Mouse (Mus musculus): ENCODE data around the gene Map3k4. TPM values are rescaled to one million over a fixed set of nuclear protein-coding genes. Genes with fewer than 3 reads are reported as not detected.
"Not testable (repeated sequence)": the region's sequence is repeated elsewhere in the genome, so short reads cannot be mapped to it uniquely, and the experiment has no call there.

Map3k4 gene
- polyA plus RNA-seq, 1 experiment from 2014 or later, result 28.4 TPM

DNA sequence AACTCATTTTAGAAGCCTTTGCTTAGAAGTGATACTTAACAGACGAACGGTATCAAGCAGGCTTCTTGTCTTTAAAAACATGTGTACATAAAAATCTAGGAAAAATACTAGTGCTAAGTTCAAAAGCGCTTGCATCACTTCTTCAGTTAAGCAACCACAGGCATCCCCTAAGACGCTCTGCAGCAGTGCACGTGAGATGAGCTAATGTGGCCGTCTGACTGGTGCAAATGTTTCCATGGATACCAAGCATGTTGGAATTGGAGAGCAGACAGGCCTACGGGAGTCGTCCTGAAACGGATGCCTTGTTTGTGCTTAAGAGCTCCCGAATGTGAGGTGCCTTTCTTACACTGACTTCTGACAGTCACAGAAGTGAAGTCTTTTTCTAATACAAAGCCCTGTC is 27.9 kb downstream of the Map3k4 start:
- Histone ChIP-seq H3K9me3 (ENCODE audit: control insufficient read depth, low read length) (peaks cover 2% of the 10 kb centered on the region; the same call in 1 of the 2 replicates), H3K27me3 (replicated peaks; ENCODE audit: control insufficient read depth, insufficient read depth, low read length) (no peaks in the 10 kb centered on the region), H3K9ac (ENCODE audit: low read depth, low read length) (no peak overlapping the region), H3K27ac (ENCODE audit: low read depth, low read length) (no peak overlapping the region), H3K4me2 (no peak overlapping the region), H3K4me3 (ENCODE audit: low read depth, low read length) (no peak overlapping the region), H3K36me3 (ENCODE audit: control insufficient read depth, insufficient read depth, low read length) (no peaks in the 10 kb centered on the region), H3K4me1 (replicated peaks; ENCODE audit: control insufficient read depth, insufficient read depth, low read length) (no peaks in the 10 kb centered on the region)
- 74% methylated on average over 10 of the region's 10 CpGs for WGBS
- ATAC-seq (replicated peaks; ENCODE audit: low FRiP score) (no peak), DNase-seq (ENCODE audit: low spot score) (no peak)

GRCm38 (mm10) chr17:12289836-12290235 is 28.8 kb downstream of the Map3k4 start:
- H3K9me3 ChIP-seq (ENCODE audit: control insufficient read depth, low read length); DNase-seq (ENCODE audit: low spot score); H3K9ac ChIP-seq (ENCODE audit: low read depth, low read length); H3K4me2 ChIP-seq; H3K27ac ChIP-seq (ENCODE audit: low read depth, low read length); ATAC-seq (replicated peaks; ENCODE audit: low FRiP score); H3K4me3 ChIP-seq (ENCODE audit: low read depth, low read length); H3K4me1 ChIP-seq (replicated peaks; ENCODE audit: control insufficient read depth, insufficient read depth, low read length); H3K27me3 ChIP-seq (replicated peaks; ENCODE audit: control insufficient read depth, insufficient read depth, low read length); H3K36me3 ChIP-seq (ENCODE audit: control insufficient read depth, insufficient read depth, low read length): not testable (repeated sequence)
- 79% methylated on average over 1 of the region's 1 CpGs for WGBS

- Histone ChIP-seq H3K4me3 (ENCODE audit: low read depth, low read length) (no peak overlapping the region), H3K9ac (ENCODE audit: low read depth, low read length) (no peak overlapping the region), H3K4me1 (replicated peaks; ENCODE audit: control insufficient read depth, insufficient read depth, low read length) (no peaks in the 10 kb centered on the region), H3K36me3 (ENCODE audit: control insufficient read depth, insufficient read depth, low read length) (no peaks in the 10 kb centered on the region), H3K4me2 (no peak overlapping the region), H3K27me3 (replicated peaks; ENCODE audit: control insufficient read depth, insufficient read depth, low read length) (no peaks in the 10 kb centered on the region), H3K9me3 (ENCODE audit: control insufficient read depth, low read length) (peaks cover 2% of the 10 kb centered on the region; the same call in 1 of the 2 replicates), H3K27ac (ENCODE audit: low read depth, low read length) (no peak overlapping the region)
- DNase-seq (ENCODE audit: low spot score), result no peak
- WGBS, result 91% methylated on average over 4 of the region's 4 CpGs
- no peak for ATAC-seq (replicated peaks; ENCODE audit: low FRiP score)
Observed at GRCm38 (mm10) chr17:12288871-12289270, 29.7 kb downstream of the Map3k4 start.

- H3K27ac ChIP-seq (ENCODE audit: low read depth, low read length), result no peak overlapping the region
Observed at GRCm38 (mm10) chr17:12279810-12280209, 38.8 kb downstream of the Map3k4 start.

DNA sequence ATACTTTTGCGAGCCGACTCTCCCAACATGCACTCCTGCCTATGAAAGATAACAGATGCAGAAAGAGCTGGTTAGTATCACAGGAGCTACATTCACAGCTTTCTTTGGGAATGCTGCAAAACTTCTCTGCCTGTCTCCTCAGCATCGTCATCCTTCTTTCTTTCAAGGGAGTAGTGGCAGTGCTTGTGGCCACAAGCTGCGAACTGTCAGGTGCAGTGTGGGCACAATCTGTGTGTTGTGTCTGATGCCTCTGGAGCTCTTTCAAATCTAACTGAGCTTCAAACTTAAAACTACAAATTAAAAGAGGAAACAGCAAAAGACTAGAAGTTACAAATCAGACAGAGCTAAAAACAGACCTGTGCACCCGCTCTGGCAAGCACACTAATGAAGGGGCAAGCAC is 40.5 kb downstream of the Map3k4 start:
- Histone ChIP-seq H3K27me3 (replicated peaks; ENCODE audit: control insufficient read depth, insufficient read depth, low read length) (no peaks in the 10 kb centered on the region), H3K4me2 (no peak overlapping the region), H3K9ac (ENCODE audit: low read depth, low read length) (no peak overlapping the region), H3K36me3 (ENCODE audit: control insufficient read depth, insufficient read depth, low read length) (peaks cover 9% of the 10 kb centered on the region; the same call in 1 of the 2 replicates), H3K4me3 (ENCODE audit: low read depth, low read length) (no peak overlapping the region), H3K27ac (ENCODE audit: low read depth, low read length) (no peak overlapping the region), H3K4me1 (replicated peaks; ENCODE audit: control insufficient read depth, insufficient read depth, low read length) (peaks cover 4% of the 10 kb centered on the region; the same call in 1 of the 2 replicates), H3K9me3 (ENCODE audit: control insufficient read depth, low read length) (0 out of 2 replicates have a peak, but pooled peaks cover 2% of the 10 kb centered on the region)
- 87% methylated on average over 5 of the region's 5 CpGs for WGBS
- no peak for ATAC-seq (replicated peaks; ENCODE audit: low FRiP score)
- DNase-seq (ENCODE audit: low spot score), result no peak

More at GRCm38 (mm10) chr17:12279810-12280209, 38.8 kb downstream of the Map3k4 start:
- Histone ChIP-seq H3K4me2 (no peak overlapping the region), H3K9ac (ENCODE audit: low read depth, low read length) (no peak overlapping the region), H3K27me3 (replicated peaks; ENCODE audit: control insufficient read depth, insufficient read depth, low read length) (no peaks in the 10 kb centered on the region), H3K9me3 (ENCODE audit: control insufficient read depth, low read length) (0 out of 2 replicates have a peak, but pooled peaks cover 6% of the 10 kb centered on the region), H3K4me1 (replicated peaks; ENCODE audit: control insufficient read depth, insufficient read depth, low read length) (peaks cover 4% of the 10 kb centered on the region; the same call in 1 of the 2 replicates), H3K4me3 (ENCODE audit: low read depth, low read length) (no peak overlapping the region), H3K36me3 (ENCODE audit: control insufficient read depth, insufficient read depth, low read length) (peaks cover 9% of the 10 kb centered on the region; the same call in 1 of the 2 replicates)
- ATAC-seq (replicated peaks; ENCODE audit: low FRiP score), result no peak
- 53% methylated on average over 10 of the region's 10 CpGs for WGBS
- DNase-seq (ENCODE audit: low spot score), result no peak

- no peak overlapping the region for H3K27ac ChIP-seq (ENCODE audit: low read depth, low read length)
- H3K9me3 ChIP-seq (ENCODE audit: control insufficient read depth, low read length), result no peaks in the 10 kb centered on the region
- no peak for DNase-seq (ENCODE audit: low spot score)
- peaks cover 4% of the 10 kb centered on the region; the same call in 1 of the 2 replicates for H3K4me1 ChIP-seq (replicated peaks; ENCODE audit: control insufficient read depth, insufficient read depth, low read length)
- H3K4me3 ChIP-seq (ENCODE audit: low read depth, low read length), result no peak overlapping the region
- no peak overlapping the region for H3K9ac ChIP-seq (ENCODE audit: low read depth, low read length)
- WGBS, result 85% methylated on average over 4 of the region's 4 CpGs
- H3K36me3 ChIP-seq (ENCODE audit: control insufficient read depth, insufficient read depth, low read length), result peaks cover 9% of the 10 kb centered on the region; the same call in 1 of the 2 replicates
- no peak overlapping the region for H3K4me2 ChIP-seq
- no peaks in the 10 kb centered on the region for H3K27me3 ChIP-seq (replicated peaks; ENCODE audit: control insufficient read depth, insufficient read depth, low read length)
- ATAC-seq (replicated peaks; ENCODE audit: low FRiP score), result no peak
Observed at GRCm38 (mm10) chr17:12277297-12277696, 41.3 kb downstream of the Map3k4 start.

DNA sequence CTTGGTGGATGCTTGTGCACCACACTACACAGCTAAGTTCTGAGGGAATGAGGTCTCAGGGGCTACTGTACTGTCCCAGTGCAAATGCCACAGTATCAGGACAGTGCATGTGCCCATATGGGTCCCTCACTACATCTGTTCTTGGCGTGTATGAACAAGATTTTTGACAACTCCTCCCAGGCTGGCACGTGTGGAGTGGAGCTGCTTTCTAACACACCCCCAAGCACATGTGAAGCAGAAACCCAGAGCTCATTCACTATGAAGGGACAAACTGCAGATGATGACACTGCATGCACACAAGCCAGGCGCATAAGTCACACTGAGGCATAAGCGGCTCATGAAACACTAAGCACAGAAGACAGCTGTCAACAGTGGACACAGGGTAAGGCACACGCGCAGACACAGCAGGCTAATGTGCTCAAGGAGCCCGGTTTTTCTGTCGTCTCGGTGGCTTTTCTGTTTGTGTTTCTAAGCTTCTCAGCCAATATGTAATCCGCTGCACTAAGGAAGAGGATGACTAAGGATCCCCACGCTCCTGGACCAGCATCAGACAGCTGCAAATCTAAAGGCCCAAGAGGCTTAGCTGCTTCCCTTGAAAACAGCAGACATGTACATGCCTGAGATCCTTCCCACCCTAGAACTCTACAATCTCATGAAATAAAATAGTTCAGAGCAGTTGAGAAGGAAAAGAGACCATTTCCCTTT is 41.9 kb downstream of the Map3k4 start:
- H3K27me3 ChIP-seq (replicated peaks; ENCODE audit: control insufficient read depth, insufficient read depth, low read length), result no peaks in the 10 kb centered on the region
- DNase-seq (ENCODE audit: low spot score) (no peak), ATAC-seq (replicated peaks; ENCODE audit: low FRiP score) (no peak)
- no peak overlapping the region for H3K4me3 ChIP-seq (ENCODE audit: low read depth, low read length)
- peaks cover 4% of the 10 kb centered on the region; the same call in 1 of the 2 replicates for H3K4me1 ChIP-seq (replicated peaks; ENCODE audit: control insufficient read depth, insufficient read depth, low read length)
- 93% methylated on average over 11 of the region's 11 CpGs for WGBS
- no peaks in the 10 kb centered on the region for H3K9me3 ChIP-seq (ENCODE audit: control insufficient read depth, low read length)
- H3K27ac ChIP-seq (ENCODE audit: low read depth, low read length), result no peak overlapping the region
- no peak overlapping the region for H3K4me2 ChIP-seq
- peaks cover 11% of the 10 kb centered on the region for H3K36me3 ChIP-seq (ENCODE audit: control insufficient read depth, insufficient read depth, low read length)
- H3K9ac ChIP-seq (ENCODE audit: low read depth, low read length), result no peak overlapping the region

- Histone ChIP-seq H3K4me1 (replicated peaks; ENCODE audit: control insufficient read depth, insufficient read depth, low read length) (peaks cover 4% of the 10 kb centered on the region; the same call in 1 of the 2 replicates), H3K27ac (ENCODE audit: low read depth, low read length) (no peak overlapping the region), H3K9ac (ENCODE audit: low read depth, low read length) (no peak overlapping the region), H3K27me3 (replicated peaks; ENCODE audit: control insufficient read depth, insufficient read depth, low read length) (no peaks in the 10 kb centered on the region), H3K36me3 (ENCODE audit: control insufficient read depth, insufficient read depth, low read length) (peaks cover 20% of the 10 kb centered on the region), H3K9me3 (ENCODE audit: control insufficient read depth, low read length) (no peaks in the 10 kb centered on the region), H3K4me2 (no peak overlapping the region), H3K4me3 (ENCODE audit: low read depth, low read length) (no peak overlapping the region)
- no peak for DNase-seq (ENCODE audit: low spot score)
- no peak for ATAC-seq (replicated peaks; ENCODE audit: low FRiP score)
- WGBS, result 86% methylated on average over 9 of the region's 9 CpGs
Observed at GRCm38 (mm10) chr17:12275756-12276155, 42.8 kb downstream of the Map3k4 start.

- Histone ChIP-seq H3K4me3 (ENCODE audit: low read depth, low read length) (no peak overlapping the region), H3K27me3 (replicated peaks; ENCODE audit: control insufficient read depth, insufficient read depth, low read length) (no peaks in the 10 kb centered on the region), H3K4me1 (replicated peaks; ENCODE audit: control insufficient read depth, insufficient read depth, low read length) (no peaks in the 10 kb centered on the region), H3K27ac (ENCODE audit: low read depth, low read length) (no peak overlapping the region), H3K9ac (ENCODE audit: low read depth, low read length) (no peak overlapping the region), H3K9me3 (ENCODE audit: control insufficient read depth, low read length) (no peaks in the 10 kb centered on the region), H3K36me3 (ENCODE audit: control insufficient read depth, insufficient read depth, low read length) (peaks cover 21% of the 10 kb centered on the region), H3K4me2 (no peak overlapping the region)
- 82% methylated on average over 5 of the region's 5 CpGs for WGBS
- ATAC-seq (replicated peaks; ENCODE audit: low FRiP score) (no peak), DNase-seq (ENCODE audit: low spot score) (no peak)
Observed at GRCm38 (mm10) chr17:12273032-12273431, 45.6 kb downstream of the Map3k4 start.
